Mouse (Mus musculus): ENCODE data around the gene Pstk. TPM values are rescaled to one million over a fixed set of nuclear protein-coding genes. Genes with fewer than 3 reads are reported as not detected.

Pstk gene
- total RNA-seq (2023): 32.7 TPM

DNA sequence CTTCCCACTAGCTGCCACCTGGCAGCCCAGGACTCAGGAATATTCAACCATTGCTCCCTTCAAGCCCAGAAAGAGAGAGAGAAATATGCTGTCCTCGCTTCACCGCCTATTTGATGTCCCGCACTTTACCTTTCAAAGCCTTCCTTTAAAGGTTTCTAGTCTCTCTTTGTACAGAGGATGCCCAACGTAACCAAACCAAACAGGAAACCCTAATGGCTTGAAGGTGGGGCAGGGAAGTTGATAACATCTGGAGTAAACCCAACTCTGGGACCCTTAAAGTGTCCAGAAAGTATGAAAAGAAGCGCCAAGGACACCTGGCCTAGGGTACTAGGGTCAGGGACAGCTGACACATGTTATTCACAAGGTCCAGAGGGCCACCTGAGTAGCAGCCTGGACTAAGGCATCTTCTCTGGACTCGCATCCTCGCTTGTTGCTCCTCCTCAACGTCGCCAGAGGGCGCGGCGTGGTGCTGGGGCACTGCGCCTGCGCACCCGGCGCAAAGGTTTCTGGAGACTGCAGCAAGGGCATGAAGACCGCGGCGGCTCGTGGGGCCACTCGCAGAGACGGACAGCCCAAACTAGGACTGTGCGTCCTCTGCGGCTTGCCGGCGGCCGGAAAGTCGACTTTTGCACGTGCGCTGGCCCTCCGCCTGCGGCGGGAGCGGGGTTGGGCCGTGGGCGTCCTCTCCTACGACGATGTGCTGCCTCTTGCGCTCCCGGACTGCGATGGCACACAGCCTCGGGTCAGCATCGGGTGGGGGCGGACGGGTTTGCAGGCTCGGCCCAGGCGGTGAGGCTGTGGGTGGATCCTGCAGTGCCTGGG lies at the start of gene Pstk:
Gene Pstk (plus strand): TSS at position 494 of the 822 bp plus-strand sequence.

DNA sequence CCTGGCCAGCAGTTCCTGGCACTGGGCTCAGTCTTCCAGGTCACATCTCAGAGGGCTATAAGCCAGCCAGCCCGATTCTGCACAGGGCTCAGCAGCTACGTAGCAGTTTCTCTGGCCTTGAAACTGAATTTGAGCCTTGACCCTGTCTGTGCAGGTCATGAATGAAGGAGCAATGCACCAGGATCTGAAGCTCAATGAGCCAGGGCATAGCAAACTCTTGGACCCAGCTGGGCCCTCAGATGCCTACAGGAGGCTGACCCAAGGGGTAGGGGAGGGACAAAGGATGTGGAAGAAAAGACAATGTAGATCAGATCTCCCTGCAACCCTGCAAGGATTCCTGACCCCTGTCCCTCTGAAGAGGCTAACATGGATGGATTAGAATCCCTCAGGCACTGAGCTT lies 48.7 kb upstream of the Pstk start, which contains the start of gene Cuzd1:
Gene Cuzd1 (minus strand): TSS at position 101 of the 400 bp plus-strand sequence.

DNA sequence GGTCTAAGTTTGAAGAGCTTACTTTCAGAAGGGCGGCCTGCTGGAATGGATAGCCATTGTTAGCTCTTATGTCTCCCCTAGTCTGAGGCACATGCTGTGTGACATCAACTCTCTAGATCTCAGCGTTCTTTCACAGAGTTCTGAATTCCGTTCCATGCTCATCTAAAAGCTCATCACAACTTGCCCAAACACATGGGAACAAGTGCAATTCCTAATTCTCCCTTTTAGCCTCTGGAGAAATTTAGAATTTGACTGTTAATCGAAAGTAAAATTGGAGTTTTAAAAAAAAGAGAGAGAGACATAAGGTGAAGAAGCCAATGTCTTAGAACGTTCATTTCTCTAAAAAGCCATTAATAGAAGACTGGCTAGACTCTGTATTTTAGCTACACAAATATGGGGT lies 41.5 kb upstream of the Pstk start, which contains the start of gene Fam24b:
Gene Fam24b (minus strand): TSS at position 101 of the 400 bp plus-strand sequence.

DNA sequence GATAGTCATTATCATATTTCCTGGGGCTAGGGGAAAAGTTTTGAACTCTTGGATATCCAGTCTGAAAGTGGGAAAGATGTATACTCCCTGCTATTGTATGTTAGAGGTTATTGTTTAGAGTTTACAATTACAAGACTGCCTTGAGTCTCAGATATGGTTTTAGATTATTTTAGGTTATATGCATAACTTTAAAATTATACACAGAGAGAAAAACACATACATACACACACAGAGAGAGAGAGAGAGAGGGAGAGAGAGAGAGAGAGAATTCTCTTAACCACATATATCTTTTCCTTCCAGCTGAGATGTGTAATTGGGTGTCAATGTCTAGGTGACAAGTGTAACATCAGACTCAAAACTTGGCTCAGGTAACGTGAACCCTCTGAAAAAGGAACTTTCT lies 37.4 kb upstream of the Pstk start, which contains the start of gene Fam24a:
Gene Fam24a (plus strand): TSS at position 301 of the 400 bp plus-strand sequence.

DNA sequence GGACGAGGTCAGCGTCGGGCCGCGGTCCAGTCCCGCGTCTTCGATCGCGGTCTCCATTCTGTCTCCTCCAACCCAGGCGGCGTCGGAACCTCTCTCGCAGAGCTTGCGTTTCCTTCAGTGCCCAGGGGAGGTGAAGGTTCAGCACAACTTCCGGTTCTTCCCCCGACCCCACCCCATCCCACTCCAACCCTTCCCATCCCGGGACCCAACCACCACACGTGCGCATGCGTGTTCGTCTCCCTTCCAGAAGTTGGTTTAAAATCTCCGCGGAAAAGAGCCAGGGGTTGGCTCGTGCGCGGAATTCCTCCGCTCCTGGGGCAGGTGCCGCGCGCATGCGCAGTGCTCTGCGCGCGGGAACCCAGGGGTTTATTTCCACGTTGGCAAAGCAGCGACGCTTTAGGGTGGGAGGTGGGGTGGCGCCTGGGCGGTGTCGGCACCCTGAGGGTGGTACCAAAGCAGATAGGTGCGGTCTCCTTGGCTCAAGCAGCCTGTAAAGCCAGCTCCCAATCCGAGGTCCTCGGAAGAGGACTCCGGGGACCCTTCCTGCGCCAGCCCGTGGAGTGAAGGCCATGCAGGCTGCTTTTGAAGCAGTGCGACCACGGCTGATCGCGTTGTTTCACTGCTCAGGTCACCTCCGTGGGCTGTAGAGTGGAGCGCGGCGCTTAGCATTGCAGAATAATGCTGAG lies 8.2 kb upstream of the Pstk start, which contains the start of gene 2310057M21Rik:
Gene 2310057M21Rik (minus strand): TSS at position 145 of the 686 bp plus-strand sequence.

DNA sequence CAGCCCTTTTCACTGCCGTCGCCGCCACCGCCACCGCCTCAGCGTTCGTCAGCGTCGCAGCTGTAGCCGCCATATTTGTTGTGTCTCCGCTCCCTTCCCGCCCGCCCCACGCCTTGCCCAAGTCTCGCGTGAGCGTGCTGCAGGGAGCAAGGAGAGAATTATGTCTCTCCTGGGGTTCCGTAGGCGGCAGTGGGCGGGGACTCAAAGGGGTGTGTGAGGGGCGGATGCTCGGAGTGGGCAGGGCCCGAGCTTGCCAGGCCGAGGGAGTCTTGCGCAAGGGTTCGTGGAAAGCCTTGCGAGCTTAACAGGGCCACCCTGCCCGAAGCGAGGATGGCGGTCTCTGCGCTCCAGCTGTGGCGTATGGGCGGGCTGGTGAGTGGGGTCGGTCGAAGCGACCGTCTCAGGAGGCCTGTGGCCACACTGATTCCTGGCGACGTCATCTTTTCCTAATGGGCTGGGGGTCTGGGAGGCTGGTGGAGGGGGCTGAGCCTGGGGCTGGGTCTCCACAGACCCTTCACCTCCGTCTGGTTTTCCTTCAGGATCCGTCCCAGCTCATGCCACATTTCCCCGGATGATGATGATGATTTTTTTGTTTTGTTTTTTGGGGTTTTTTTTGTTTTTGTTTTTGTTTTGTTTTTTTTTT lies 39.6 kb downstream of the Pstk start, which contains the start of the genes Ikzf5 and Acadsb:
Gene Ikzf5 (minus strand): TSS at position 106 of the 643 bp plus-strand sequence.
Gene Acadsb (plus strand): TSS at position 186 of the 643 bp plus-strand sequence.

Other genes starting within 250 kb of the Pstk start
- not detected for gene 4933402N03Rik, start 224.8 kb upstream of the Pstk start, total RNA-seq (2023)
- not detected for gene 5430419D17Rik, start 196.7 kb upstream of the Pstk start, total RNA-seq (2023)
- gene Cuzd1, start 48.8 kb upstream of the Pstk start, total RNA-seq (2023): not detected
- not detected for gene Fam24b, start 41.6 kb upstream of the Pstk start, total RNA-seq (2023)
- gene Fam24a, start 37.3 kb upstream of the Pstk start, total RNA-seq (2023): not detected
- gene 2310057M21Rik, start 8.4 kb upstream of the Pstk start, total RNA-seq (2023): 20.6 TPM
- gene Ikzf5, start 39.4 kb downstream of the Pstk start, total RNA-seq (2023): 73.7 TPM
- gene Acadsb, start 39.5 kb downstream of the Pstk start, total RNA-seq (2023): 19.0 TPM
- not detected for gene Hmx3, start 171.7 kb downstream of the Pstk start, total RNA-seq (2023)
- not detected for gene Hmx2, start 177.6 kb downstream of the Pstk start, total RNA-seq (2023)
- gene Bub3, start 189.1 kb downstream of the Pstk start, total RNA-seq (2023): 47.1 TPM

All from CD8-positive naive resting alpha-beta T cell, adult 57 days (primary cell).